Mouse (Mus musculus) spleen, adult 2 months (tissue): ENCODE results near the gene Dmrta2.

Experiments
- CTCF ChIP-seq: fragments of 200-500 bp; IDR thresholded peaks from 2 replicates; pipeline ENCODE4 v1.5.1; 2011; ENCODE audit warnings: mild to moderate bottlenecking, inconsistent platforms; ENCODE audit not compliant: insufficient read depth, insufficient read length, insufficient replicate concordance; ENCODE audit errors: extremely low read depth
- POLR2A ChIP-seq: fragments of 200-500 bp; IDR thresholded peaks from 2 replicates; pipeline ENCODE4 v1.6.1; 2011; ENCODE audit warnings: low read depth, low read length, inconsistent platforms

GRCm38 (mm10) chr4:109936557-109936956, 41.3 kb upstream of the Dmrta2 start:
- TF ChIP-seq POLR2A: no peak
- no peak for TF ChIP-seq CTCF
